18 mouse cellular contexts compared by ENCODE assay signal in the genomic region with DNA sequence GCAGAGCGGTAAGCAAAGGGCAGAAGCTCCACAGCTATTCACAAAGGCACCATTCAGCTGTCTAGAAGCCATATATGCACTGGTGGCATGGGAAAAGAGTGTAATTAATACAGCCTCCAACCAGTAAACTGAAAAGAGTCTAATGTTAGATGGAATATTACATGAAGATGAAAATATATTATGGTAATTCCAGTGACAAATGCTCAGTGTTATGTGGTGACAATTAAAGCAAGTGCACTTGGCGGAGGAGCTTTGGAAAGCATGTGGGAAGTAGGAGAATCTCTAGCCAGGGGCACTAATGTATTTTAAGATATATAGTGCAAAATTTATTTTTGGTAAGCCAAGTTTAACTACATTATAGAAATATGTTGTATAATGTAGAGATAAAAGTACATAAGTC.
"Had no signal": no experiment of that assay in that cellular context is flagged by ENCODE, and none has a peak within 500 bp of the region (broad histone marks: within the 10 kb centered on the region; RNA-seq: fewer than 3 reads in every experiment).

No protein-coding gene starts in this region.

- H3K4me2 ChIP-seq: lung, embryonic 15.5 days; midbrain, embryonic 11.5 days; midbrain, embryonic 13.5 days; midbrain, embryonic 15.5 days; neural tube, embryonic 12.5 days had no signal

- H3K9me3 ChIP-seq: lung, embryonic 15.5 days; midbrain, embryonic 13.5 days; midbrain, embryonic 15.5 days; neural tube, embryonic 12.5 days had no signal

- DNase-seq: liver, postnatal 0 days; lung, adult 2 months; lung, postnatal 14 days; lung, postnatal 36 days; right cerebral cortex, postnatal 25 days; right cerebral cortex, postnatal 4 days; spleen, adult 18-20 months; thymus, adult 2 months; thymus, postnatal 25 days; thymus, postnatal 4 days had no signal

- H3K4me1 ChIP-seq: lung, embryonic 15.5 days; megakaryocyte, embryonic 14.5 days; midbrain, embryonic 13.5 days; midbrain, embryonic 15.5 days; neural tube, embryonic 12.5 days had no signal

- ATAC-seq: liver, postnatal 0 days; lung, postnatal 0 days; midbrain, embryonic 13.5 days; midbrain, embryonic 15.5 days had no signal

- H3K4me3 ChIP-seq: lung, embryonic 15.5 days; megakaryocyte, embryonic 14.5 days; midbrain, embryonic 13.5 days; midbrain, embryonic 15.5 days; neural tube, embryonic 12.5 days had no signal

- H3K27ac ChIP-seq: lung, embryonic 15.5 days; macrophage; midbrain, embryonic 13.5 days; midbrain, embryonic 15.5 days; neural tube, embryonic 12.5 days had no signal

- H3K9ac ChIP-seq: liver, postnatal 0 days; lung, embryonic 15.5 days; midbrain, embryonic 13.5 days; midbrain, embryonic 15.5 days; neural tube, embryonic 12.5 days had no signal

- H3K27me3 ChIP-seq: lung, embryonic 15.5 days; megakaryocyte, embryonic 14.5 days; midbrain, embryonic 13.5 days; midbrain, embryonic 15.5 days; neural tube, embryonic 12.5 days had no signal

- H3K36me3 ChIP-seq: lung, embryonic 15.5 days; midbrain, embryonic 13.5 days; midbrain, embryonic 15.5 days; neural tube, embryonic 12.5 days had no signal
